Mouse (Mus musculus) cerebellum, adult 2 months (tissue): ENCODE data around the gene Ggt6. TPM values are rescaled to one million over a fixed set of nuclear protein-coding genes. Genes with fewer than 3 reads are reported as not detected.

ENCODE experiments used
- DNase-seq, 2 experiments: peaks; one replicate each; pipeline ENCODE4 v3.0.0; 2021
- H3K27ac ChIP-seq: fragments of 200-500 bp; 2 replicates; pipeline ENCODE4 v1.5.1; 2012; ENCODE audit warnings: low read length, control low read depth, inconsistent platforms; ENCODE audit not compliant: insufficient read depth
- H3K27me3 ChIP-seq: fragments of 200-500 bp; 2 replicates; pipeline ENCODE4 v1.6.1; 2012; ENCODE audit warnings: inconsistent platforms, mild to moderate bottlenecking, low read length, moderate library complexity; ENCODE audit not compliant: control insufficient read depth, insufficient read depth
- H3K4me1 ChIP-seq: fragments of 200-500 bp; 2 replicates; pipeline ENCODE4 v1.6.1; 2011; ENCODE audit warnings: low read length; ENCODE audit not compliant: control insufficient read depth, insufficient read depth
- H3K4me3 ChIP-seq: fragments of 200-500 bp; replicated peaks from 2 replicates; pipeline ENCODE3; 2011; ENCODE audit warnings: mild to moderate bottlenecking, low read depth, low read length, control low read depth; ENCODE audit not compliant: insufficient read depth
- CTCF ChIP-seq: fragments of 200-500 bp; IDR thresholded peaks from 2 replicates; pipeline ENCODE4 v1.5.1; 2011; ENCODE audit warnings: low read depth, mild to moderate bottlenecking, control low read depth, low read length, moderate library complexity, borderline replicate concordance; ENCODE audit not compliant: insufficient read depth
- POLR2A ChIP-seq: fragments of 200-500 bp; IDR thresholded peaks from 2 replicates; pipeline ENCODE4 v1.6.1; 2011; ENCODE audit warnings: low read length, control low read depth, borderline replicate concordance; ENCODE audit not compliant: insufficient read depth
- WGBS: fragments of 180-500 bp; shearing (Covaris S2); methylation state at CpG from one replicate; pipeline ENCODE4 v1.1.7; 2018; 5-methylcytosine and 5-hydroxymethylcytosine counted together
- polyA plus RNA-seq: library from polyadenylated mRNA; depleted of rRNA; stranded (reverse); fragments of >200 nt; gene quantifications from 2 replicates; pipeline ENCODE4 v1.2.3, GENCODE M21; 2012; rRNA removed

Gene Ggt6
- polyA plus RNA-seq = 0.14 and 0.15 TPM in 2 replicates

DNA sequence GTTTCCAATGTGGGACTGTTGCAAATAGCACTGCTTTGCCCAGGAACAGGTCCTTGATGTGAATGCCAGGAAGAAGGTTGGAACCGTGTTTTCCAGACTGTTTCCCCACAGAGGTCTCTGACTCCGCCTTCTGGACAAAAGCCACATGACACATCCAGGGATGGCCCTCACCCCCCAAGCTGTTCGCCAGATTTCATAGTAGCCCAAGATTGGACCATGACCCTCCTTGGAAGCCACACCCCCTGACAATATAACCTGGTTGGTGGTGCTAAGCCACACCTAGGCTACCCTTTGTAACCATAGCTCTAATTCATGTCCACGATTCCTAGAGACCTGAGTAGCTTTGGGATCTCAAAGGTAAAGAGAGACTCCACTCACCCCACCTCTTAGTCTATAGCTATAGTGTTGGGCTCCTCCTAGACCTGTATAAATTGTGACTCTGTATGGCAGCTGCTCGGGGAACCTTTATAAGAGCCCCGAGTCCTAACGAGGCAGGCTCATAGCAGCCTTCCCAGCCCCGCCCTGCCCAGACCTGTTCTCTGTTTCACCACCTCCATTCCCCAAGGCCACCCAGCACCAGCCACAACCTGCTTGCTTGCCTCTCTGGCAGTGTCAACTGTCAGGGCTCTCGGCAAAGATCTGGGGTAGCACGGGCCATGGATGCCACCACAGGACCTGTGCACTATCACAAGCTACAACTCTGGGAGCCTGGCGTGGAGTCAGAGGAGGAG lies at the start of gene Ggt6:
Gene Ggt6, plus strand, starts transcription at position 564 of the 731 bp plus-strand sequence.
- Histone ChIP-seq H3K27me3 (no peaks in the 10 kb centered on the region), H3K27ac (no peak within 1 kb of the TSS), H3K4me3 (no peak within 1 kb of the TSS), H3K4me1 (no peaks in the 10 kb centered on the region)
- WGBS = 53% methylated on average over 11 of the region's 11 CpGs
- no peak for TF ChIP-seq CTCF
- no peak for TF ChIP-seq POLR2A
- DNase-seq = no peak

DNA sequence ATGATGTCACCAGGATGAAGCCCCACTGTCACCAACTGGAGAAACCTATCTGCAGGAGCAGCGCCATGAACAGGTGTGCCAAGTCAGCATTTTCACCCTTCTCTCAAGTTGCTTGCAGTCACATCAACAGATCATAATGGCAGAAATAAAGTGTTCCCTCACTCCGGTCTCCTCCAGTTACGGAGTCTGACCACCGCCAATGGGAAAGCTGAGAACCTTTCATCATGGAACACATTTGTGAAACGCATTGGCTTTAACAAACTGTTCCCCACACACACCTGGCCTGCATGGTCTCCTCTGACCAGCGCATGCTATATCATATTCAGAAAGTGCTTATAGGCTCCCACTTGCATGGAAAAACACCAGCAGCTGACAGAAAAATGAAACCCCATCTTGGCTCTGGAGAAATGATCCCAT lies 47.2 kb upstream of the Ggt6 start:
- no peak overlapping the region for H3K4me3 ChIP-seq
- WGBS = 98% methylated on average over 6 of the region's 6 CpGs
- no peak overlapping the region for H3K27ac ChIP-seq
- no peak for TF ChIP-seq CTCF
- no peak for TF ChIP-seq POLR2A
- H3K4me1 ChIP-seq = no peaks in the 10 kb centered on the region
- no peaks in the 10 kb centered on the region for H3K27me3 ChIP-seq
- DNase-seq = no peak

DNA sequence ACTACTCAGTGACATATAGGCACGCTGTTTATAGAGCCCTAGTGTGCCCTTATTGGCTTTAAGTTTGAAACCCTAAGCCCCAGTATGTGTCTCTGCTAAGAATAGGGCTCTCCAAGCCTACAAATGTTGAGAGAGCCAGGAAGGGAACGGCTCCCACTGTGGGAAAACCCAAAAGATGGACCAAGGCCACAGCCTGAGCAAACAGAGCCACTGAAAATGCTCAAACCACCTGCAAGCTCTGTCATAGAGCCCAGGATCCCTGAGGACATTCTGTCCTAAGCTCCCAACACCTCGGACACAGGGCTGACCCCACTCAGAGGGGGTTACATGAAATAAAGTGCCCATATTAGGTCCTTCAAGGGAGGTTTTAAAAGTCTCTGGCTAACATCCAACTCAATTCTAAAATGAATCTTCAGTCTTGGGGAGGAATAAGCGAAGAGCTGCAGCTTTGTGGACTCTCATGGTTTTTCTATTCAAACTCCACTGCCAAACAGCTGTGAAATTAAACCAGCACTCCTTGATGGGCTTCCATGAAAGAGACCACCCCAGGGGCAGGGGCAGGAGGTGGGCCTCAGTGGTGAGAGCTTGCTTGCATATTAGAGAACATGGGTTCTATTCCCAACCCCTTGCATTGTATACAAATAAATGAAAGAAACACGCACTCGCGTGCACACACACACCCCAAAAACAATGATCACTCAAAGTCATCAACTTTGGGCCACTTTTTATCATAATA lies 45.8 kb upstream of the Ggt6 start:
- WGBS = 59% methylated on average over 7 of the region's 7 CpGs
- no peak for TF ChIP-seq POLR2A
- no peak for TF ChIP-seq CTCF
- H3K27me3 ChIP-seq = no peaks in the 10 kb centered on the region
- no peak for DNase-seq
- H3K4me3 ChIP-seq = no peak overlapping the region
- no peak overlapping the region for H3K27ac ChIP-seq
- no peaks in the 10 kb centered on the region for H3K4me1 ChIP-seq

DNA sequence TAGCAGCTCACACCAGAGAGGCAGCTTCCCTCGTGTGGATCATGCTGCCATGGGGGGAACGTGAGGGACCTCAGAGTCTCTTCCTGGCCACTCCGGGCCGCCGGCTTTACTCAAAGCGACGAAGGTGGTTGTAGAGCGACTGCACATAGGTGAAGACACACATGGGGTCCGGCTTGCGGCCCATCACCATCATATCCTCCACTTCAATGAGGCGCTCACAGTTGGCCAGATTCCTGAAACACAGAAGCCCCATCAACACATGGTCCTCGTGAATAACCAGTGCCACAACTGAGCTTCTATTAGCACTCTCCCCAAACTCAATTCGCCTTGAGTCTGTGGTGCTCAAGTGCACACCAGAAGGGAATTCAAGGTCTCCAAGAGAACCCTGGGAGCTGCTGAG lies 44.1 kb upstream of the Ggt6 start:
- no peak for TF ChIP-seq POLR2A
- TF ChIP-seq CTCF = no peak
- DNase-seq = no peak

DNA sequence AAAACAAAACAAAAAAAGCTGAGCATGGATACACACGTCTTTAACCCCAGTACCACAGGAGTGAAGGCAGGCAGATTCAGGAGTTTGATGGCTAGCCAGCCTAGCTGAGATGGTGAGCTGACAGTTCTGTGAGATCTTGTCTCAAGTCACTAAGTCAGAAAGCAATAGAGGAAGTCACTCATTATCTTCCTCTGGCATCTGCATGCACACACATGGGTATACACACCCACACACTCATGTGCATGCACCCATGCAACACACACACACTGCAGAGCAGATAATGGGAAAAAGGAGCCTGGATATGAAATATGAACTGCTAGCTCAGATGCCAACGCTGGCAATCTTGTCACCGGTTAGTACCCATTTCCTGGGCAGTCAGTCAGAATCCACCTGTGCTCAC lies 42.1 kb upstream of the Ggt6 start:
- TF ChIP-seq POLR2A (no peak), CTCF (no peak)
- H3K4me1 ChIP-seq = no peaks in the 10 kb centered on the region
- WGBS = 22% methylated on average over 3 of the region's 3 CpGs
- H3K27me3 ChIP-seq = no peaks in the 10 kb centered on the region
- DNase-seq = no peak
- H3K4me3 ChIP-seq = no peak overlapping the region
- no peak overlapping the region for H3K27ac ChIP-seq

More for the DNA sequence above, 44.1 kb upstream of the Ggt6 start:
- H3K27ac ChIP-seq = no peak overlapping the region
- 90% methylated on average over 13 of the region's 13 CpGs for WGBS
- no peaks in the 10 kb centered on the region for H3K4me1 ChIP-seq
- no peaks in the 10 kb centered on the region for H3K27me3 ChIP-seq
- H3K4me3 ChIP-seq = no peak overlapping the region

DNA sequence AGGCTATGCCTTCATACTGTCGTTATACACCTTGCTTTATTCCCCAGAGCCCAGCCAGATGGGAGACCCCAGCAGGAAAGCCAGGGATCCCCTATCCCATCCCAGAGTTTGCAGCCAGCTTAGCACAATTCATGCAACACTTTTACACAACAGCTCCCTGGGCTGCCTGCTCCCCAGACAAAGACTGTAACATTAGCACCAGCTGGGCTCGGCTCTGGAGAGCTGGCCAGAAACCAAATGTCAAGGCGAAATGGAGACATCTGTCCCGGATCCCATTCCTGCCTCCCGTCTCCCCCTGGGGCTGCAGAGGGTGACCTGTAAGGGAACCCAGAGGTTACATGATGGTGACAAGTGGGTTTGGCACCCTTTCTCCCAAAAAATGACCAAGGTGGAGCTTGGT lies 41.7 kb upstream of the Ggt6 start:
- WGBS = 9% methylated on average over 5 of the region's 5 CpGs

DNA sequence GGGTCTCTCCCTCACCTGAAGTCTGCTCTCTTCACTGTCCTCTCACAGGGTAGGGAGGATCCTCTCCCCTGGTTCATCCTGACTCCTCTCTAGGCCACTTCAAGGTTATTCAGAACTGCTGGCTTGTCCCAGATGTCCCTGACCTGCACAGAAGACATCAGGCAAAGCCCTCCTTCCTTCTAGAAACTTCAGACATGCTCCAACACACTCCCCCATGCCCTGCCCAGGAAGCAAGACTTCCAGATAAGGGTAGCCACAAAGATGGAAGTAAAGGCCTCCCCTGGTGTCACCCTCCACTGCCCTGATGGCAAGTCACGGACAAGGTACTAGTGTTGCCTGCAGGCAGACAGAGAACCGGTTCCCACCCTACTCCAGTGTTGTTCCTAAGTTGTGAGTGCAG lies 40.6 kb upstream of the Ggt6 start:
- Histone ChIP-seq H3K27ac (no peak overlapping the region), H3K4me1 (no peaks in the 10 kb centered on the region), H3K4me3 (no peak overlapping the region), H3K27me3 (no peaks in the 10 kb centered on the region)
- no peak for DNase-seq
- TF ChIP-seq CTCF (no peak), POLR2A (no peak)
- 91% methylated on average over 2 of the region's 2 CpGs for WGBS

More for the DNA sequence above, 41.7 kb upstream of the Ggt6 start:
- no peaks in the 10 kb centered on the region for H3K27me3 ChIP-seq
- no peak for DNase-seq
- no peak overlapping the region for H3K27ac ChIP-seq
- no peaks in the 10 kb centered on the region for H3K4me1 ChIP-seq
- TF ChIP-seq CTCF (no peak), POLR2A (no peak)
- no peak overlapping the region for H3K4me3 ChIP-seq

DNA sequence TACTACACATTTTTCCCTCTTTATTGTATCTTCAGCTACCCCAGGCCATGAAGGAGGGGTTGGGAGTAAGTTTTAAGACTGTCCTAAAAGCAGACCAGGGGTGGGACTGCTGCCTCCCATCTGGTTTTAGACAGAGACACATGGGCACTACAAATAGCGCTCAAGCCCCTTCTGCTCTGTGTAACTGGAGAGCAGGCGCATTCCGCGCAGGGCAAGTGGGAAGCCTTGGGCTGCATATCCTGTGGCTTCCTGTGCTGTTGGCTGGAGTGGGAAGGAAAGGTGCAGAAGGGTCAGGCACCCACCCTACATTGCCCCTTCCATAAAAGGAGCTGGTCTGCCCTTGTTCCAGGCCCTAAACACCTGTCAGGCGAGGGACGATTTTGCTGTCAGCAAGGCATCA lies 39.7 kb upstream of the Ggt6 start:
- Histone ChIP-seq H3K4me3 (no peak overlapping the region), H3K4me1 (no peaks in the 10 kb centered on the region), H3K27ac (no peak overlapping the region), H3K27me3 (no peaks in the 10 kb centered on the region)
- DNase-seq = no peak
- 81% methylated on average over 6 of the region's 6 CpGs for WGBS
- TF ChIP-seq POLR2A (no peak), CTCF (no peak)
